Comparison of ENCODE assay signal across 22 mouse cellular contexts in the genomic region with DNA sequence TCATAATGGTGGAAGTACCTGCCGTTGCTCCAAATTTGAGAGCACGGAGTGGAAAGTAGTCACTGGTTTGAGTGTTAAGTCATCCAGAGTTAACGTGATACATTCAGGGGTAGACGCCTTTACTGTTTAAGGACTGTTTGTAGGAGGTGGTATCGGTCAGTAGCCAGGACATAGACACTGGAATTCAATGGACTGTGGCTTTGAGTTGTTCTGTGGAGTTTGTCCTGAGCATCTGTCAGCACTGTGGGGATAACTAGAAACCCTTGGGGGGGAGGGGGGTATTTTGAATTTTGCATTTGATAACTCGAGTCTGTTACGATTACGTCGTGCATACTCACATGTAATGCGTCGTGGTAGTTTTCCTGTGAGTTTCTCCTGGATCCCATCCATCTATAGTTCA.
"Had no signal": no experiment of that assay in that cellular context is flagged by ENCODE, and none has a peak within 500 bp of the region (broad histone marks: within the 10 kb centered on the region; RNA-seq: fewer than 3 reads in every experiment).

No protein-coding gene starts in this region.

- DNase-seq: forebrain, postnatal 0 days; gastrocnemius, postnatal 14 days; gastrocnemius, postnatal 36 days; heart, adult 11 months; heart, adult 2 months; heart, postnatal 14 days; heart, postnatal 36 days; kidney, postnatal 10 days; layer of hippocampus, adult 9-11 months; layer of hippocampus, postnatal 36 days; left cerebral cortex, postnatal 4 days had no signal

- H3K27ac ChIP-seq: heart, adult 2 months; heart, embryonic 15.5 days; hindbrain, embryonic 13.5 days; hindbrain, embryonic 15.5 days; hindbrain, postnatal 0 days; limb, embryonic 13.5 days; limb, embryonic 15.5 days; liver, embryonic 12.5 days; liver, embryonic 14.5 days had no signal

- ATAC-seq: forebrain, postnatal 0 days; hindbrain, postnatal 0 days; intestine, embryonic 16.5 days; liver, embryonic 12.5 days had no signal

- H3K36me3 ChIP-seq: heart, embryonic 13.5 days; heart, embryonic 15.5 days; hindbrain, embryonic 13.5 days; hindbrain, embryonic 15.5 days; limb, embryonic 13.5 days; limb, embryonic 15.5 days; liver, embryonic 12.5 days had no signal

- H3K27me3 ChIP-seq: heart, embryonic 13.5 days; heart, embryonic 15.5 days; hindbrain, embryonic 13.5 days; hindbrain, embryonic 15.5 days; limb, embryonic 13.5 days; limb, embryonic 15.5 days; liver, embryonic 12.5 days had no signal

- H3K4me3 ChIP-seq: heart, adult 2 months; heart, embryonic 13.5 days; heart, embryonic 15.5 days; hindbrain, embryonic 13.5 days; hindbrain, embryonic 15.5 days; limb, embryonic 13.5 days; limb, embryonic 15.5 days; liver, embryonic 12.5 days had no signal

- H3K9me3 ChIP-seq: heart, embryonic 13.5 days; heart, embryonic 15.5 days; hindbrain, embryonic 13.5 days; hindbrain, embryonic 15.5 days; limb, embryonic 13.5 days; limb, embryonic 15.5 days; liver, embryonic 12.5 days had no signal

- H3K4me2 ChIP-seq: heart, embryonic 11.5 days; heart, embryonic 13.5 days; heart, embryonic 15.5 days; hindbrain, embryonic 13.5 days; hindbrain, embryonic 15.5 days; limb, embryonic 13.5 days; limb, embryonic 15.5 days; liver, embryonic 12.5 days had no signal

- H3K9ac ChIP-seq: forebrain, postnatal 0 days; heart, embryonic 13.5 days; heart, embryonic 15.5 days; hindbrain, embryonic 13.5 days; hindbrain, embryonic 15.5 days; limb, embryonic 13.5 days; limb, embryonic 15.5 days; liver, embryonic 12.5 days; liver, embryonic 14.5 days had no signal
